Mouse (Mus musculus) midbrain, embryonic 14.5 days (tissue): ENCODE results near the gene Klhl3. TPM values are rescaled to one million over a fixed set of nuclear protein-coding genes. Genes with fewer than 3 reads are reported as not detected.
"Not testable (repeated sequence)": the region's sequence is repeated elsewhere in the genome, so short reads cannot be mapped to it uniquely, and the experiment has no call there.

Experiments used
- ATAC-seq: fragments of 200-750 bp; cut with Nextera tagmentation; 2 replicates; pipeline ENCODE4 v1.8.0; 2017; ENCODE audit warnings: moderate number of reproducible peaks, moderate library complexity; ENCODE audit not compliant: low FRiP score, low TSS enrichment
- DNase-seq: peaks from one replicate; pipeline ENCODE4 v3.0.0-alpha.2; 2015
- H3K27ac ChIP-seq: fragments of 300-500 bp; sonication (generic); replicated peaks from 2 replicates; pipeline ENCODE4 v1.5.1; 2014; ENCODE audit warnings: mild to moderate bottlenecking, low read depth, low read length, moderate library complexity
- H3K27me3 ChIP-seq: fragments of 300-500 bp; sonication (generic); 2 replicates; pipeline ENCODE4 v1.6.1; 2014; ENCODE audit warnings: low read length, control low read depth, mixed read lengths; ENCODE audit not compliant: control insufficient read depth, insufficient read depth
- H3K36me3 ChIP-seq: fragments of 300-500 bp; sonication (generic); 2 replicates; pipeline ENCODE4 v1.6.1; 2014; ENCODE audit warnings: low read length, control low read depth; ENCODE audit not compliant: control insufficient read depth, insufficient read depth
- H3K4me1 ChIP-seq: fragments of 300-500 bp; sonication (generic); 2 replicates; pipeline ENCODE4 v1.6.1; 2014; ENCODE audit warnings: mild to moderate bottlenecking, antibody characterized with exemption, low read length, control low read depth; ENCODE audit not compliant: control insufficient read depth, insufficient read depth
- H3K4me2 ChIP-seq: fragments of 300-500 bp; sonication (generic); 2 replicates; pipeline ENCODE4 v1.6.1; 2014; ENCODE audit warnings: mild to moderate bottlenecking, low read length, moderate library complexity
- H3K4me3 ChIP-seq: fragments of 300-500 bp; sonication (generic); replicated peaks from 2 replicates; pipeline ENCODE4 v1.5.1; 2014; ENCODE audit warnings: low read depth, low read length
- H3K9ac ChIP-seq: fragments of 300-500 bp; sonication (generic); replicated peaks from 2 replicates; pipeline ENCODE4 v1.6.1; 2014; ENCODE audit warnings: mild to moderate bottlenecking, low read length, moderate library complexity
- H3K9me3 ChIP-seq: fragments of 300-500 bp; sonication (generic); 2 replicates; pipeline ENCODE4 v1.6.1; 2016; ENCODE audit warnings: low read length, control low read depth, mixed read lengths; ENCODE audit not compliant: control insufficient read depth
- WGBS: fragments of 180-500 bp; shearing (Covaris S2); extraction: QIAGEN DNeasy Blood & Tissue Kit; methylation state at CpG from one replicate; pipeline ENCODE4 v1.1.7; 2014; 5-methylcytosine and 5-hydroxymethylcytosine counted together
- polyA plus RNA-seq: library from polyadenylated mRNA; unstranded; fragments of >200 nt; fragmentation: Nextera tagmentation; extraction: Ambion mirVana; gene quantifications from 2 replicates; pipeline ENCODE4 v1.2.1, GENCODE M21; 2014

Klhl3 gene
- polyA plus RNA-seq, 1 experiment from 2014 or later: 10.1 TPM

DNA sequence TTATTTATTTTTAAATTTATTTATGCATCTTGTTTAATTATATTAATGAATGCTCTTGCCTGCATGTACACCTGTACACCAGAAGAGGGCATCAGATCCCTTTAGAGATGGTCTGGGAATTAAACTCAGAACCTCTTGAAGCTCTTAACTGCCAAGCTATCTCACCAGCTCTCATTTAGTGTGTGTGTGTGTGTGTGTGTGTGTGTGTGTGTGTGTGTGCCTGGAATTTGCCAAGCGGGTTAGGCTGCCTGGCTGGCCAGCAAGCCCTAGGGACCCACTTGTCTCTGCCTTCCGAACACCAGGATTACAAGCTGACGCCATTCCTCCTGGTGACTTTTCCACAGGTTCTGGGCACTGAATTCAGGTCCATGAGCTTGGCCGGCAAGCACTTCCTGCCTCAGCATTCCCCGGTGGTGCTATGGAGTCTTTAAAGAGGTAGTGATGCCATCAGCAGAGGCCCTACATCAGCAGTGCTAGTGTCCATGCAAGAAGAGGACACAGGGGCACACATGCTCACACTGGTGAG is 35.7 kb upstream of the Klhl3 start:
- Histone ChIP-seq H3K27ac (no peak overlapping the region), H3K4me1 (no peaks in the 10 kb centered on the region), H3K36me3 (no peaks in the 10 kb centered on the region), H3K9me3 (no peaks in the 10 kb centered on the region), H3K4me3 (peak overlapping the region; percentile 30), H3K9ac (no peak overlapping the region), H3K4me2 (peak overlapping the region; percentile 71), H3K27me3 (no peaks in the 10 kb centered on the region)
- DNase-seq (peak; percentile 74), ATAC-seq (no peak; the same call in 1 of the 2 replicates)
- 47% methylated on average over 5 of the region's 5 CpGs for WGBS

DNA sequence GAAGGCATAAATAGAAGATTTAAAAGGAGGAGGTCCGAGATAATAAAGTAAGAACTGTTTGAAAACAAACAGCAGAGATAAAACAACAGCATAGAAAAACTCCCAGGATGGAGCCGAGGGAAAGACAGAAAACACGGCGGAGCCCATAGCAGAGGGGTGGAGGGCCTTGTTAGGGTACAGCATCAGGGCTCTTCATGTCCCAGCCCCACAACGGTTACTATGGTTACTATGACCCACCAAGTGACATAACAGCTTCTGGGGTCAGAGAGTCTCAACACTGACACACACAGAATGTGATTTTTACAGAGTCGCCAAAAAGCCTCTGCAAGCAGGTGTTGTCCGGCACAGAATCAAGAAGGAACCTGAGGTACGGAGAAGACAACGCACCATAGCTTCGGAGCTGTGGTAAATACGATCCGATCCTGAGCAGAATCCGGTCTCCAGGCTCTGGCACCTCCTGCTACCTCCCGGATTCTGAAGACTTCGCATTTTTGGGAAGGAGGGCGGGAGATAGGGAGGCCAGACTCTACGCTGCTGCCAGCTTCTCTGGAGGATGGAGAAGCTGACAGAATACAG is 35.0 kb upstream of the Klhl3 start:
- peak overlapping the region; percentile 28; the same call in 1 of the 2 replicates for H3K27ac ChIP-seq
- 0% methylated on average over 17 of the region's 17 CpGs for WGBS
- H3K4me2 ChIP-seq: peak overlapping the region; percentile 71
- no peaks in the 10 kb centered on the region for H3K27me3 ChIP-seq
- no peaks in the 10 kb centered on the region for H3K36me3 ChIP-seq
- H3K9me3 ChIP-seq: no peaks in the 10 kb centered on the region
- H3K9ac ChIP-seq: peak overlapping the region; percentile 29; the same call in 1 of the 2 replicates
- peak overlapping the region; percentile 30 for H3K4me3 ChIP-seq
- ATAC-seq: peak; percentile 78
- no peaks in the 10 kb centered on the region for H3K4me1 ChIP-seq
- peak; percentile 85 for DNase-seq

DNA sequence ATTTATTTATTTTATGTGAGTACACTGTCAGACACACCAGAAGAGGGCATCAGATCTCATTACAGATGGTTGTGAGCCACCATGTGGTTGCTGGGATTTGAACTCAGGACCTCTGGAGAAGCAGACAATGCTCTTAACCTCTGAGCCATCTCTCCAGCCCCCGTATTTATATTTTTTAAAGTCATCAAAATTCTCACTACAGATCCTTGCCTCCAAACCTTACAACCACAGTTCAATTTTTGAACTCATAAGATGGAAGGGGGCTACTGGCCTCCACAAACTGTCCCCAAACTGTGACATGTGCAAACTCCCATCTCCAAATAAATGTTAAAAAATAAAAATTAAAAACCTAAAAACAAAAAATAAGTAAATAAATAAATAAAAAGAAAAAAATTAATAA is 34.4 kb upstream of the Klhl3 start:
- Histone ChIP-seq H3K4me1 (no peaks in the 10 kb centered on the region), H3K36me3 (no peaks in the 10 kb centered on the region), H3K9ac (no peak overlapping the region), H3K4me3 (no peak overlapping the region), H3K9me3 (no peaks in the 10 kb centered on the region), H3K27ac (no peak overlapping the region), H3K27me3 (no peaks in the 10 kb centered on the region), H3K4me2 (no peak overlapping the region)
- no peak for DNase-seq
- 94% methylated on average over 1 of the region's 1 CpGs for WGBS
- ATAC-seq: no peak

DNA sequence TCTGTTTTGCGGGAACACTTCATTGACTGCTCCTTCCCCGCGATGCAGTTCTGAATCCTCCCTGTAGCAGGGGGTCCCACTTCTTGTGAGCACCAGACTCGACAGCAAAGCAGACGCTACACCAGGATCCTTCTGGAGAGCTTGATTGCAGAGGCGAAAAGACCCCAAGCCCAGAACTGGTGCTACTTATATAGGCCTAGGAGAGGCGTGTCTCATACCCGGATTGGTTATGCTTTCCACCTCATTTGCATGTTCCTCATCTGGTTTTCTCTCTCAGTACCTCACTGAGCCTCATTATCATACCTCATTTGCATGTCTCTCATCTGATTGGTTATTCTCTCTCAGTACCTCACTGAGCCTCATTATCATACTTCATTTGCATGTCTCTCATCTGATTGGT is 33.2 kb upstream of the Klhl3 start:
- H3K27me3 ChIP-seq, H3K9me3 ChIP-seq, H3K27ac ChIP-seq, H3K4me1 ChIP-seq, DNase-seq, H3K4me2 ChIP-seq, H3K4me3 ChIP-seq, ATAC-seq, H3K36me3 ChIP-seq, H3K9ac ChIP-seq: not testable (repeated sequence)
- 96% methylated on average over 8 of the region's 8 CpGs for WGBS

DNA sequence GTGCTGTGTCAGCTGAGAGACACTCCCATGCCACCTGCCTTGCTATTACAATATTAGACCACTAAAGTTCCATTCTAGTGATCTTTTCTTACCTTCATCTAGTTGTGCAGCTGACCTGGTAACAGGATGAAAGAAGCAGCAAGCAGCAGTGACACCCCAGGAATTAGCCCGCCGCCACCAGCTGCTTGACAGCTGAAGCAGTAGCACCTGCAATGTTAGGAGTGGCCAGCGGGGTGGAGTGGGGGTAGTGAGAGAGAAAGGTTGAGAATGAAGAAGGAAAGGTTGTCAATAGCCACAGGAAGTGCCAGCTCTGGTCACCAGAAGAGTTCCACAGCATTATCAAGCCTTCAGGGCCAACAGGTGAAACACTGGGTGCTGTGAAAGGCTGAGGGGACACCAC is 18.3 kb upstream of the Klhl3 start:
- H3K9ac ChIP-seq: no peak overlapping the region
- H3K4me3 ChIP-seq: no peak overlapping the region
- no peaks in the 10 kb centered on the region for H3K9me3 ChIP-seq
- peaks cover 4% of the 10 kb centered on the region; the same call in 1 of the 2 replicates for H3K36me3 ChIP-seq
- 0 out of 2 replicates have a peak, but pooled peaks cover 8% of the 10 kb centered on the region for H3K4me1 ChIP-seq
- H3K4me2 ChIP-seq: no peak overlapping the region
- no peak overlapping the region for H3K27ac ChIP-seq
- 57% methylated on average over 3 of the region's 3 CpGs for WGBS
- no peak for ATAC-seq
- no peak for DNase-seq
- H3K27me3 ChIP-seq: no peaks in the 10 kb centered on the region

DNA sequence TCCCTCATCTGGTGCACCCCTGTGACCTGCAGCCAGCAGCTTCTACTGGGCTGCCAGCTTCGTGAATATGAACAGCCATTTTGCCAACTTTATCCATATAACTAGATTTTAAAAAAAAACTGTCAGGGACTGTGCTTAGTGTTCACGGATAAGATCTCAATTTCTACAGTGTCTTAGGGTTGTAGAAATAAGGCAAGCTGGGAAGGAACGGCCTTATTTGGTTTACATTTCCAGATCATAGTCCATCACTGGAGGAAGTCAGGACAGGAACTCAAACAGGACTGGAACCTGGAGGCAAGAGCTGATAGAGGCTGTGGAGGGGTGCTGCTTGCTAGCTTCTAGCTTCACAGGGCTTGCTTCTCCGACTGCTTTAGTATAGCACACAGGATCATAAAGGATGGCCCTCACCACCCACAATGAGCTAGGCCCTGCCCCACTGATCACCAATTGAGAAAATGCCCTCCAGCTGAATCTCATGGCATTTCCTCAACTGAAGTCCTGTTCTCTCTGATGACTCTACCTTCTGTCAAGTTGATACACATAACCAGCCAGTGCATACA is 16.4 kb upstream of the Klhl3 start:
- Histone ChIP-seq H3K4me2 (peak overlapping the region; percentile 82), H3K27ac (peak overlapping the region; percentile 100), H3K9ac (peak overlapping the region; percentile 99), H3K4me1 (peaks cover 22% of the 10 kb centered on the region), H3K9me3 (no peaks in the 10 kb centered on the region), H3K36me3 (peaks cover 10% of the 10 kb centered on the region; the same call in 1 of the 2 replicates), H3K4me3 (peak overlapping the region; percentile 93), H3K27me3 (no peaks in the 10 kb centered on the region)
- no peak for ATAC-seq
- 35% methylated on average over 4 of the region's 4 CpGs for WGBS
- no peak for DNase-seq

DNA sequence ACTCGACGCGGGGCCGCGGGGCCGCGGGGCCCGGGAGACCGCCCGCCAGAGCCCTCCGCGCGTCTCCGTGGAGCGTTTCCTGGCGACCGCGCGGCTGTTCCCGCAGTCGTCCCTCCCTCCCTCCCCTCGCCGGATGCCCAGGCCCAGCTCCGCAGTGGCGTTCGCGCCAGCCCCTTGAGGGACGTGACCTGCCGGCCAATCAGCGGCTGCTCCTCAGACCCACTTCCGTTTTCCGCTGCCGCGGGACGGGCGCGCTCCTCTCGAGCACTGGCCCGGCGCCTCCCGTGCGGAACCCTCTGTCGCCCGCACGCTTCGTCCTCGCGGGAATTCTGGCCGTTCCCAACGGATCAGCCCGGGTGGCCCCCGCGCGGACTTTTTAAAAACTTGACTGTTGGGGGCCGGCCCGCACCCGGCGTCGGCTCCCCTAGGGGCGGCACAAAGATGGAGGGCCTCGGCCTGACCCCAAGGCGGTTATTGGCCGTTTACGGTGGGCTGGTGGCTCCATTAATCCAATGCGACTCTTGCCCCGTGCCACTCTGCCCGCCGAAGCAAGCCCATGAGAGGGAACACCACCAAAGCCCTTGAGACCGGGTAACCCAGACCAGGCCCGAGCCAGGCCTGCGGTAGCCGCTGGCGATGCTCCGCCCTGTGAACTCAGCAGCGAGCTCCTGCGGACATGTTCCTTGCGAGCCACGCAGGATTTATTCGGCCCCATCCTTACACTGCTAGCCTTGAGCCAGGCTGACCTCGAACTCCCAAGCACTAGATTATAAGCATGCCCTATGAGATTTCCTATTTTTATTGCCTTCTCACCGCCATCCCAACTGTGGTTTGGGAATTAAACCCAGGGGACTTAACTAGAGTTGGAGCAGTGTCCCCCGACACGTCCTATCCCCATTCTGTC is 15.6 kb upstream of the Klhl3 start:
- Histone ChIP-seq H3K4me1 (peaks cover 24% of the 10 kb centered on the region), H3K4me2 (peak overlapping the region; percentile 82), H3K4me3 (peak overlapping the region; percentile 93), H3K9me3 (no peaks in the 10 kb centered on the region), H3K36me3 (peaks cover 10% of the 10 kb centered on the region; the same call in 1 of the 2 replicates), H3K27me3 (no peaks in the 10 kb centered on the region), H3K9ac (peak overlapping the region; percentile 99), H3K27ac (peak overlapping the region; percentile 100)
- WGBS: under 1% methylated on average over 83 of the region's 83 CpGs
- DNase-seq (peak; percentile 97), ATAC-seq (peak; percentile 97)

DNA sequence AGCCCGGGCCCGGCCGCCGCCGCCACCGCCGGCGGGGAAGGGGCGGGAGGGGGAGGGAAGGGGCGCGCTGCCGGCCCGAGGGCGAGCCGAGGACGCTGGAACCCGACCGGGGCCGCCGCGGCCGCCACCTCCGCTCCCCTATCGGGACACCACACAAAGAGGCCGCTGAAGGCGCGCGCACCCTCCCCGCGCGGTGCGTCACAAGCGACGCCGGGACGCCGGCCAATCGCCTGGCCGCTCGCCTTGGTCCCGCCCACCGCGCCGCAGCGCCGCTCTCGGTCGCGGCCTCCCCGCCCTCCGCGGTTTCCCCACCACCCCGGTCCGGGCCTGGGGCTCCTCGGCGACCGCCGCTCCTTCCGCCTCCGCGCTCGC is 15.0 kb upstream of the Klhl3 start, which contains the start of gene Hnrnpa0:
Hnrnpa0 (minus strand) TSS at position 161 of the 372 bp plus-strand sequence.
- peak within 1 kb of the TSS; percentile 100 for H3K27ac ChIP-seq
- H3K36me3 ChIP-seq: peaks cover 10% of the 10 kb centered on the region; the same call in 1 of the 2 replicates
- WGBS: under 1% methylated on average over 40 of the region's 62 CpGs
- DNase-seq: peak; percentile 99
- H3K4me3 ChIP-seq: peak within 1 kb of the TSS; percentile 93
- peak; percentile 96 for ATAC-seq
- no peaks in the 10 kb centered on the region for H3K9me3 ChIP-seq
- peak within 1 kb of the TSS; percentile 83 for H3K4me2 ChIP-seq
- peak within 1 kb of the TSS; percentile 99 for H3K9ac ChIP-seq
- no peaks in the 10 kb centered on the region for H3K27me3 ChIP-seq
- H3K4me1 ChIP-seq: peaks cover 24% of the 10 kb centered on the region
